Mouse (Mus musculus) embryonic facial prominence, embryonic 15.5 days (tissue): ENCODE results near the gene Lrp8. TPM values are rescaled to one million over a fixed set of nuclear protein-coding genes. Genes with fewer than 3 reads are reported as not detected.

Experiments used
- ATAC-seq: fragments of 200-750 bp; cut with Nextera tagmentation; 2 replicates; pipeline ENCODE4 v1.8.0; 2017; ENCODE audit warnings: low read depth, moderate TSS enrichment; ENCODE audit not compliant: insufficient number of reproducible peaks, low FRiP score, low TSS enrichment
- H3K27ac ChIP-seq: fragments of 300-500 bp; sonication (generic); replicated peaks from 2 replicates; pipeline ENCODE4 v1.5.1; 2015; ENCODE audit warnings: mild to moderate bottlenecking, inconsistent platforms
- H3K27me3 ChIP-seq: fragments of 300-500 bp; sonication (generic); 2 replicates; pipeline ENCODE4 v1.6.1; 2015; ENCODE audit warnings: inconsistent platforms
- H3K36me3 ChIP-seq: fragments of 300-500 bp; sonication (generic); 2 replicates; pipeline ENCODE4 v1.6.1; 2015; ENCODE audit warnings: mild to moderate bottlenecking, inconsistent platforms
- H3K4me1 ChIP-seq: fragments of 300-500 bp; sonication (generic); 2 replicates; pipeline ENCODE4 v1.6.1; 2015; ENCODE audit warnings: inconsistent platforms
- H3K4me2 ChIP-seq: fragments of 300-500 bp; sonication (generic); replicated peaks from 2 replicates; pipeline ENCODE4 v1.6.1; 2015; ENCODE audit warnings: mild to moderate bottlenecking, inconsistent platforms
- H3K4me3 ChIP-seq: fragments of 300-500 bp; sonication (generic); replicated peaks from 2 replicates; pipeline ENCODE4 v1.5.1; 2015; ENCODE audit warnings: mild to moderate bottlenecking, inconsistent platforms
- H3K9ac ChIP-seq: fragments of 300-500 bp; sonication (generic); 2 replicates; pipeline ENCODE4 v1.6.1; 2015; ENCODE audit warnings: inconsistent platforms
- H3K9me3 ChIP-seq: fragments of 300-500 bp; sonication (generic); replicated peaks from 2 replicates; pipeline ENCODE4 v1.6.1; 2016; ENCODE audit warnings: inconsistent platforms
- WGBS: fragments of 180-500 bp; shearing (Covaris S2); methylation state at CpG from one replicate; pipeline ENCODE4 v1.1.7; 2015; 5-methylcytosine and 5-hydroxymethylcytosine counted together
- polyA plus RNA-seq: library from polyadenylated mRNA; unstranded; fragments of >200 nt; fragmentation: Nextera tagmentation; extraction: Ambion mirVana; gene quantifications from 2 replicates; pipeline ENCODE4 v1.2.1, GENCODE M21; 2015

Gene Lrp8
- polyA plus RNA-seq, 1 experiment from 2014 or later, result 3.5 TPM

- no peak for ATAC-seq
- 79% methylated on average over 9 of the region's 9 CpGs for WGBS
- H3K9ac ChIP-seq, result no peak overlapping the region
Measured at GRCm38 (mm10) chr4:107849621-107850020, 47.6 kb downstream of the Lrp8 start.

GRCm38 (mm10) chr4:107850091-107850490 is 48.0 kb downstream of the Lrp8 start:
- no peaks in the 10 kb centered on the region for H3K36me3 ChIP-seq
- 85% methylated on average over 8 of the region's 8 CpGs for WGBS
- no peaks in the 10 kb centered on the region for H3K9me3 ChIP-seq
- H3K27me3 ChIP-seq, result peaks cover 23% of the 10 kb centered on the region
- no peak overlapping the region for H3K27ac ChIP-seq
- 0 out of 2 replicates have a peak, but pooled peaks cover 7% of the 10 kb centered on the region for H3K4me1 ChIP-seq
- no peak overlapping the region for H3K4me2 ChIP-seq
- no peak for ATAC-seq
- H3K4me3 ChIP-seq, result no peak overlapping the region
- no peak overlapping the region for H3K9ac ChIP-seq

More at GRCm38 (mm10) chr4:107849621-107850020, 47.6 kb downstream of the Lrp8 start:
- no peak overlapping the region for H3K4me2 ChIP-seq
- no peak overlapping the region for H3K4me3 ChIP-seq
- H3K9me3 ChIP-seq, result no peaks in the 10 kb centered on the region
- 0 out of 2 replicates have a peak, but pooled peaks cover 7% of the 10 kb centered on the region for H3K4me1 ChIP-seq
- no peaks in the 10 kb centered on the region for H3K36me3 ChIP-seq
- H3K27me3 ChIP-seq, result peaks cover 24% of the 10 kb centered on the region
- H3K27ac ChIP-seq, result no peak overlapping the region

GRCm38 (mm10) chr4:107853333-107853732 is 51.3 kb downstream of the Lrp8 start:
- peaks cover 6% of the 10 kb centered on the region; the same call in 1 of the 2 replicates for H3K36me3 ChIP-seq
- no peaks in the 10 kb centered on the region for H3K4me1 ChIP-seq
- no peaks in the 10 kb centered on the region for H3K27me3 ChIP-seq
- ATAC-seq, result no peak
- H3K9me3 ChIP-seq, result no peaks in the 10 kb centered on the region
- H3K27ac ChIP-seq, result no peak overlapping the region
- 88% methylated on average over 8 of the region's 8 CpGs for WGBS
- H3K4me3 ChIP-seq, result no peak overlapping the region
- H3K9ac ChIP-seq, result no peak overlapping the region
- no peak overlapping the region for H3K4me2 ChIP-seq

GRCm38 (mm10) chr4:107853836-107854235 is 51.8 kb downstream of the Lrp8 start:
- H3K9me3 ChIP-seq, result no peaks in the 10 kb centered on the region
- WGBS, result 86% methylated on average over 7 of the region's 7 CpGs
- H3K36me3 ChIP-seq, result peaks cover 10% of the 10 kb centered on the region
- no peak for ATAC-seq
- no peaks in the 10 kb centered on the region for H3K27me3 ChIP-seq
- no peak overlapping the region for H3K9ac ChIP-seq
- no peak overlapping the region for H3K4me2 ChIP-seq
- H3K27ac ChIP-seq, result no peak overlapping the region
- no peak overlapping the region for H3K4me3 ChIP-seq
- H3K4me1 ChIP-seq, result no peaks in the 10 kb centered on the region

GRCm38 (mm10) chr4:107856958-107857686 is 55.1 kb downstream of the Lrp8 start:
- Histone ChIP-seq H3K9me3 (no peaks in the 10 kb centered on the region), H3K27me3 (no peaks in the 10 kb centered on the region), H3K4me2 (no peak overlapping the region), H3K4me3 (no peak overlapping the region), H3K4me1 (no peaks in the 10 kb centered on the region), H3K36me3 (peaks cover 13% of the 10 kb centered on the region), H3K9ac (no peak overlapping the region), H3K27ac (no peak overlapping the region)
- no peak for ATAC-seq
- WGBS, result 77% methylated on average over 11 of the region's 11 CpGs

- 91% methylated on average over 7 of the region's 7 CpGs for WGBS
- no peaks in the 10 kb centered on the region for H3K9me3 ChIP-seq
- no peak overlapping the region for H3K4me2 ChIP-seq
- no peak overlapping the region for H3K4me3 ChIP-seq
- no peaks in the 10 kb centered on the region for H3K4me1 ChIP-seq
- no peak overlapping the region for H3K9ac ChIP-seq
- no peak overlapping the region for H3K27ac ChIP-seq
- peaks cover 13% of the 10 kb centered on the region for H3K36me3 ChIP-seq
- no peak for ATAC-seq
- H3K27me3 ChIP-seq, result no peaks in the 10 kb centered on the region
Measured at GRCm38 (mm10) chr4:107858995-107859394, 56.9 kb downstream of the Lrp8 start.

- no peak for ATAC-seq
- Histone ChIP-seq H3K4me3 (no peak overlapping the region), H3K4me2 (no peak overlapping the region), H3K9me3 (no peaks in the 10 kb centered on the region), H3K27me3 (no peaks in the 10 kb centered on the region), H3K4me1 (no peaks in the 10 kb centered on the region), H3K9ac (no peak overlapping the region), H3K36me3 (peaks cover 3% of the 10 kb centered on the region; the same call in 1 of the 2 replicates), H3K27ac (no peak overlapping the region)
- 78% methylated on average over 4 of the region's 4 CpGs for WGBS
Measured at GRCm38 (mm10) chr4:107864866-107865265, 62.8 kb downstream of the Lrp8 start.

- Histone ChIP-seq H3K9ac (peak within 1 kb of the TSS; percentile 90), H3K4me3 (peak within 1 kb of the TSS; percentile 92), H3K36me3 (peaks cover 31% of the 10 kb centered on the region), H3K27ac (peak within 1 kb of the TSS; percentile 84), H3K4me1 (peaks cover 11% of the 10 kb centered on the region), H3K27me3 (no peaks in the 10 kb centered on the region), H3K4me2 (peak within 1 kb of the TSS; percentile 81), H3K9me3 (no peaks in the 10 kb centered on the region)
- ATAC-seq, result peak; percentile 92
- 3% methylated on average over 48 of the region's 48 CpGs for WGBS
Measured at GRCm38 (mm10) chr4:107879254-107880050, 77.4 kb downstream of the Lrp8 start, which contains the start of gene Magoh. TSS of gene Magoh (plus strand) at chr4:107879755.

- 90% methylated on average over 1 of the region's 1 CpGs for WGBS
- H3K4me3 ChIP-seq, result no peak overlapping the region
- no peak overlapping the region for H3K9ac ChIP-seq
- peaks cover 11% of the 10 kb centered on the region for H3K4me1 ChIP-seq
- H3K9me3 ChIP-seq, result no peaks in the 10 kb centered on the region
- no peak overlapping the region for H3K4me2 ChIP-seq
- no peaks in the 10 kb centered on the region for H3K27me3 ChIP-seq
- peaks cover 53% of the 10 kb centered on the region for H3K36me3 ChIP-seq
- no peak overlapping the region for H3K27ac ChIP-seq
- ATAC-seq, result no peak
Measured at GRCm38 (mm10) chr4:107881631-107882030, 79.6 kb downstream of the Lrp8 start.

- Histone ChIP-seq H3K4me2 (no peak overlapping the region), H3K4me1 (peaks cover 14% of the 10 kb centered on the region), H3K9ac (no peak overlapping the region), H3K36me3 (peaks cover 57% of the 10 kb centered on the region), H3K27me3 (no peaks in the 10 kb centered on the region), H3K4me3 (no peak overlapping the region), H3K9me3 (no peaks in the 10 kb centered on the region), H3K27ac (no peak overlapping the region)
- WGBS, result 79% methylated on average over 7 of the region's 7 CpGs
- ATAC-seq, result no peak
Measured at GRCm38 (mm10) chr4:107886371-107886770, 84.3 kb downstream of the Lrp8 start.

GRCm38 (mm10) chr4:107889385-107889730 is 87.3 kb downstream of the Lrp8 start:
- WGBS, result 1% methylated on average over 12 of the region's 12 CpGs
- H3K9me3 ChIP-seq, result no peaks in the 10 kb centered on the region

More at GRCm38 (mm10) chr4:107889385-107889730, 87.3 kb downstream of the Lrp8 start:
- Histone ChIP-seq H3K4me3 (peak overlapping the region; percentile 65), H3K27me3 (no peaks in the 10 kb centered on the region), H3K36me3 (peaks cover 56% of the 10 kb centered on the region), H3K9ac (peak overlapping the region; percentile 42), H3K27ac (peak overlapping the region; percentile 94), H3K4me2 (peak overlapping the region; percentile 84), H3K4me1 (peaks cover 14% of the 10 kb centered on the region)
- ATAC-seq, result peak; percentile 4; the same call in 1 of the 2 replicates
